Mouse (Mus musculus) heart, postnatal 25 days (tissue): ENCODE measurements around the gene Tns2. TPM values are rescaled to one million over a fixed set of nuclear protein-coding genes. Genes with fewer than 3 reads are reported as not detected.

Source experiments
- DNase-seq: peaks from one replicate; pipeline ENCODE4 v3.0.0; 2022; ENCODE audit warnings: low spot score
- intact Hi-C: fragments of 180-260 bp; cut with DNase I; formaldehyde crosslinking; loops from one replicate; pipeline ENCODE4 v1.15.1; 2025
- total RNA-seq, 2 experiments: library from RNA; stranded (reverse); gene quantifications; 2 replicates each; pipeline ENCODE4 v1.2.3; 2021

Tns2 gene
- total RNA-seq, 2 experiments from 2014 or later: 98.6 to 118 TPM

GRCm38 (mm10) chr15:102160415-102161060 is 60.3 kb downstream of the Tns2 start:
- DNase-seq: no peak
- intact Hi-C loops: no loop called here

GRCm38 (mm10) chr15:102163900-102164693 is 63.9 kb downstream of the Tns2 start:
- intact Hi-C loops: no loop called here
- DNase-seq: no peak

DNA sequence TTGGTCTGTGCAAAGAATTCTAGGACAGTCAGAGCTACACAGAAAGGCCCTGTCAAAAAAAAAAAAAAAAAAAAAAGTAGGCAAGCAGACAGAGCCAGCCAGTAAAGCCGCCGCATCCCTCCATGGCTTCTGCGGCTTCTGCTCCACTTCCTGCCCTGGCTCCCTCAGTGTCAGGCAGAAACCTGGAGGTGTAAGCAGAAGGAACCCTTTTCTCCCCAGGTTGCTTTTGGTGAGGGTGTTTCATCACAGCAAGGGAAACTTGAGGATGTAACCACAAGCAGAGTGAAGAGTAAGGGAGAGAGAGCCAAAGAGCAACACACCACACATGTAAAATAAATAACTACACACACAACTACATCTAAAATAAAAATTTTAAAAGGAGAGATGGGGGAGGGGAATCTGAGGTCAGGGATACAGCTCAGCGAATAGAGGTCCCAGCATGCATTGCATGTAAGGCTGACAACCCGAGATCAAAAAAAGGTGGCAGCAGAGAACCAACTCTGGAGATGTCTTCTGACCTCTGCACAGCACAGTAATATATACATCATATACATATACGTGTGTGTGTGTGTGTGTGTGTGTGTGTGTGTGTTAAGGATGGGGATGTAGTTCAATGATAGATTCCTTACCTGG is 65.4 kb downstream of the Tns2 start:
- intact Hi-C loops: no loop called here
- DNase-seq: no peak

Other genes starting within 250 kb of the Tns2 start
- gene Krt1, start 249.6 kb upstream of the Tns2 start, total RNA-seq: not detected
- not detected for gene Krt77, start 230.7 kb upstream of the Tns2 start, total RNA-seq
- gene Krt76, start 207.5 kb upstream of the Tns2 start, total RNA-seq: not detected
- gene Krt4, start 175.7 kb upstream of the Tns2 start, total RNA-seq: not detected
- gene Krt79, start 160.1 kb upstream of the Tns2 start, total RNA-seq: not detected
- gene Krt78, start 146.1 kb upstream of the Tns2 start, total RNA-seq: not detected
- 1 to 10 TPM; 2.5 to 2.7 TPM for gene Krt8, start 95.9 kb upstream of the Tns2 start, total RNA-seq
- 1 to 10 TPM; 3.7 to 4.9 TPM for gene Krt18, start 72.2 kb upstream of the Tns2 start, total RNA-seq
- 100 to 1,000 TPM; 131 to 144 TPM for gene Eif4b, start 26.6 kb upstream of the Tns2 start, total RNA-seq
- gene Spryd3, start 35.8 kb downstream of the Tns2 start, total RNA-seq: 10 to 100 TPM; 13.2 to 15.1 TPM
- 10 to 100 TPM; 38.3 to 43.6 TPM for gene Igfbp6, start 43.9 kb downstream of the Tns2 start, total RNA-seq
- gene Soat2, start 50.1 kb downstream of the Tns2 start, total RNA-seq: under 1 TPM in 1 of 2 experiments, not detected in 1; 0.11 TPM
- 10 to 100 TPM; 34.0 to 35.2 TPM for gene Zfp740, start 102.8 kb downstream of the Tns2 start, total RNA-seq
- 10 to 100 TPM; 15.7 to 16.3 TPM for gene Csad, start 104.3 kb downstream of the Tns2 start, total RNA-seq
- gene Itgb7, start 131.5 kb downstream of the Tns2 start, total RNA-seq: 1 to 10 TPM; 1.3 TPM
- 10 to 100 TPM; 17.0 to 20.8 TPM for gene Rarg, start 157.1 kb downstream of the Tns2 start, total RNA-seq
- gene Gm9918, start 170.2 kb downstream of the Tns2 start, total RNA-seq: not detected
- 10 to 100 TPM; 15.5 to 18.5 TPM for gene Mfsd5, start 179.0 kb downstream of the Tns2 start, total RNA-seq
- gene Espl1, start 195.9 kb downstream of the Tns2 start, total RNA-seq: 1 to 10 TPM in 1 of 2 experiments, under 1 TPM in 1; 0.65 to 1.9 TPM
- gene Pfdn5, start 225.7 kb downstream of the Tns2 start, total RNA-seq: 100 to 1,000 TPM; 284 to 288 TPM
- gene Myg1, start 231.3 kb downstream of the Tns2 start, total RNA-seq: 10 to 100 TPM; 21.3 to 23.1 TPM